Mouse (Mus musculus) neural tube, embryonic 15.5 days (tissue): ENCODE measurements around the gene Cpne8. TPM values are rescaled to one million over a fixed set of nuclear protein-coding genes. Genes with fewer than 3 reads are reported as not detected.

Experiments used
- ATAC-seq: fragments of 200-750 bp; cut with Nextera tagmentation; 2 replicates; pipeline ENCODE4 v1.8.0; 2017; ENCODE audit warnings: mild to moderate bottlenecking, moderate TSS enrichment, moderate library complexity; ENCODE audit not compliant: low FRiP score
- H3K27ac ChIP-seq: fragments of 300-500 bp; sonication (generic); replicated peaks from 2 replicates; pipeline ENCODE4 v1.5.1; 2015; ENCODE audit warnings: mild to moderate bottlenecking, inconsistent platforms
- H3K27me3 ChIP-seq: fragments of 300-500 bp; sonication (generic); replicated peaks from 2 replicates; pipeline ENCODE4 v1.6.1; 2015; ENCODE audit warnings: inconsistent platforms
- H3K36me3 ChIP-seq: fragments of 300-500 bp; sonication (generic); 2 replicates; pipeline ENCODE4 v1.6.1; 2015; ENCODE audit warnings: inconsistent platforms
- H3K4me1 ChIP-seq: fragments of 300-500 bp; sonication (generic); 2 replicates; pipeline ENCODE4 v1.6.1; 2015; ENCODE audit warnings: inconsistent platforms
- H3K4me2 ChIP-seq: fragments of 300-500 bp; sonication (generic); 2 replicates; pipeline ENCODE4 v1.6.1; 2015; ENCODE audit warnings: inconsistent platforms, mild to moderate bottlenecking, moderate library complexity
- H3K4me3 ChIP-seq: fragments of 300-500 bp; sonication (generic); replicated peaks from 2 replicates; pipeline ENCODE4 v1.5.1; 2015; ENCODE audit warnings: mild to moderate bottlenecking, inconsistent platforms
- H3K9ac ChIP-seq: fragments of 300-500 bp; sonication (generic); replicated peaks from 2 replicates; pipeline ENCODE4 v1.6.1; 2015; ENCODE audit warnings: mild to moderate bottlenecking, inconsistent platforms
- H3K9me3 ChIP-seq: fragments of 300-500 bp; sonication (generic); replicated peaks from 2 replicates; pipeline ENCODE4 v1.6.1; 2016; ENCODE audit warnings: inconsistent platforms
- WGBS: fragments of 180-500 bp; shearing (Covaris S2); methylation state at CpG from one replicate; pipeline ENCODE4 v1.1.7; 2015; ENCODE audit warnings: mixed read lengths; 5-methylcytosine and 5-hydroxymethylcytosine counted together
- polyA plus RNA-seq: library from polyadenylated mRNA; unstranded; fragments of >200 nt; fragmentation: Nextera tagmentation; extraction: Ambion mirVana; gene quantifications from 2 replicates; pipeline ENCODE4 v1.2.1, GENCODE M21; 2015

Cpne8 gene
- polyA plus RNA-seq, 1 experiment from 2014 or later: 33.2 TPM

DNA sequence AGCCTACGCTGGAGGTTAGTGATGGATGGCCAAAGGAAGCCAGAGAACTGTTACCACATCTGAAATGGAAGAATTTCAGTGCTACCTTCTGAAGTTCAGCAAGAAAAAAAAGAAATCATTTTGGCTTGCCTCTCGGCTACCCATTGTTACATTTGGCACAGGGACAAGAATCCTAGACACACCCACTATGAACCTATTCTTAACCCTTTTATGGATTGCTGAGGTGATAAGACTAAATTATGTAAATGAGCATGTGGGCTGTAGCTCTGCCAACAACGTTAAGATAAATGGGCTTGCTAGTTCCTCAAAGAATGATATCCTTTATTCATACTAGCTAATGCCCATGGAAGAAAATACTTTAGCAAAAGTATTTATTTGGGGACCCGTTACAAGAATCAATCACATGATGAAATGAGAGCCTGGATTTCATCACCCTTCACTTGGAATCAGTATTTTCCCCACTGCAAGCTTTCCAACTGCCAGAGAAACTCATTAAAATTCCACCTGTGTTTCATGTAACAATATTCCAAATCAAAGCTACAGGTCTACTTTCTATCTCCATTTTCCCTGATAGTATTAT, 69.3 kb downstream of the Cpne8 start:
- no peaks in the 10 kb centered on the region for H3K36me3 ChIP-seq
- H3K4me2 ChIP-seq: no peak overlapping the region
- WGBS: 55% methylated on average over 4 of the region's 4 CpGs
- no peak overlapping the region for H3K4me3 ChIP-seq
- H3K4me1 ChIP-seq: no peaks in the 10 kb centered on the region
- no peak overlapping the region for H3K9ac ChIP-seq
- H3K9me3 ChIP-seq: no peaks in the 10 kb centered on the region
- H3K27ac ChIP-seq: no peak overlapping the region
- no peak for ATAC-seq
- H3K27me3 ChIP-seq: no peaks in the 10 kb centered on the region

DNA sequence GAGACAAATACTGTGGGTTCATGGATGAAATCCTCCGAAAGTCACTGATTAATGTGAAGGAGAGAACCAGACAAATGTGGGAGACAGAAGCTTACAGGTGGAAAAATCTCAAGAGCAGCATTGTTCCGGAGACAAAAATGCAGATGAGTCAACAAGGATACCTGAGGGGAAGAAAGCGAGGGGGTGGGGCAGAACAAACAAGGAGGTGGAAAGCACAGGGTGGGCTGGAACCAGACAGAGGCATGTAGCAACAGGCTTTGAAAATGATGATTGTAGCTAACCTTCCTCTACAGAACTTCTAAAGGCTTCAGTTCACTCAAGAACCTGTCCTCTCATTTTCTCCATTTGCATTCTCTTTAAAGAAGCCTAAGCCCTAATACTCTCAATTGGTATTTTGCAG, 70.9 kb downstream of the Cpne8 start:
- 83% methylated on average over 3 of the region's 3 CpGs for WGBS
- no peak overlapping the region for H3K27ac ChIP-seq
- H3K4me2 ChIP-seq: no peak overlapping the region
- no peaks in the 10 kb centered on the region for H3K27me3 ChIP-seq
- no peaks in the 10 kb centered on the region for H3K36me3 ChIP-seq
- H3K9ac ChIP-seq: no peak overlapping the region
- 0 out of 2 replicates have a peak, but pooled peaks cover 2% of the 10 kb centered on the region for H3K4me1 ChIP-seq
- H3K9me3 ChIP-seq: no peaks in the 10 kb centered on the region
- ATAC-seq: no peak
- no peak overlapping the region for H3K4me3 ChIP-seq

DNA sequence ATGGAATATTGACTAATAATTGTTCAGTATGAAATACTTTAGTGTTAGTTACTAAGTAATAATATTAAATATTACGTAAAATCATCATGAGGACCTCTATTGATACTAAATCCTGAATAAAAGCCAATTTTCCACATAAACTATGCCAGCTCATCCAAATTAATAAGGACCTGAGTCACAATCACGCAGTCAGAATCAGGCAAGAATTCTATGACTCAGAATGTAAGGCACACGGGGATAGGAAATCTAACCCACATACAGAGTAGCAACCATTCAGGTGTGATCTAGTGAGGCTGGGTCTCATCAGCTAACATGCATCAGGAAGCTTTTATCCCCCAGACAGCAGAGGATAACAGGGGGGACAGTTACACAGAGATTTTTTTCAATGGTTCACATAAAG, 72.1 kb downstream of the Cpne8 start:
- H3K36me3 ChIP-seq: no peaks in the 10 kb centered on the region
- no peak overlapping the region for H3K4me2 ChIP-seq
- H3K27ac ChIP-seq: no peak overlapping the region
- no peaks in the 10 kb centered on the region for H3K9me3 ChIP-seq
- no peak overlapping the region for H3K4me3 ChIP-seq
- no peak for ATAC-seq
- WGBS: 87% methylated on average over 3 of the region's 3 CpGs
- H3K27me3 ChIP-seq: no peaks in the 10 kb centered on the region
- no peak overlapping the region for H3K9ac ChIP-seq
- 0 out of 2 replicates have a peak, but pooled peaks cover 3% of the 10 kb centered on the region for H3K4me1 ChIP-seq

DNA sequence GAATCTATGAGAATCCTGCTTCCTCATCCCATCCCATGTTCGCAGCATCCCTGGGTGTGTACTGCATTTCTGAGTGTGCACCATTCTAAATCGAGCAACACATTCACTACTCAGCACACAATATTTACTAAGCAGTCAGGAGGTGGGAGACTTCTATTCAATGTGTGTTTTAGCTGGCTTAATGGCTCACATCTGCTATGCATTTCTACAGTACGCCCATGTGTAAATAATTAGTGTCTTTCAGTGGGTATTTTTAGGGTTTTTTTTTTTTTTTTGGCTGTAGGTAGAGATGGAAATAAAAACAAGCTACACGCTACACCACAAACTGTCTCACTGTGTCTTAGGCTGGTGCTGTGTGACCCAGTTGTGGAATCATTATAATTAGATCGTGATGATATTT, 75.6 kb downstream of the Cpne8 start:
- no peak for ATAC-seq
- WGBS: 62% methylated on average over 5 of the region's 5 CpGs

DNA sequence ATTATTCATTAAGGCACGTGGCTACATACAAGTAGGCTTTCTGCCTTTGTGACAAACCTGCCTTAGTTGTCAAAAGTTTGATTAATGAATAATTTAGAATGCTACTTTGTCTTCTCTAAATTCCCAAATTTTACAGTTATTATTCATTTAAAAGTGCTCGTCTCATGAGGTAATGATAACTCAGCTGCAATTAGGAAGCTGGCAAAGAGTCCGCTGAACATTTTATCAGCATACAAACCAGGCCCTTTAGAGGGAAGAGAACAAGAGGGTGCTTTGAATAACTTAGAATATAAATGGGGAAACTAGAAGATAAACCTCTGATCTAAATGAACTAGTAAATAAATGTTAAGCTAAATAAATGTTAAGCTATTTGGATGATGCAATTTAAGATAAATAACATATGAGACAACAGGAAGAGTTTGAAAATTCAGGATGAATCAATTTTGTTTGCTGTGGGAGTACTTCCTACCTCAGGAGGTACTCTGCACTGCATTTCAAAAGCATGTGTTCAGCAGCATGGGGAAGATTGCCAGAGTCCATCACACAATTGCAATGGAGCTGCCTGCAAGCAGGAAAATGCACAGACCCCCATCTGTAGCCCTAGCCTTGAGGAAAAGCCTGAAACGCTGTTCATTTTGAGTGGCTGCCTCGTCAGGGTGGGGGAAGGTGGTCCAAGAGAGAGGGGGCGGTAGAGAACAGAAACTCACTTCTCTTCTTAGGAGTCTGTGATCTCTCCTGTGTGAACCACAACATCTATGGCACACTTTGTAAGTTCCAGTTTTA, 81.3 kb downstream of the Cpne8 start:
- no peak overlapping the region for H3K27ac ChIP-seq
- no peak for ATAC-seq

More for the DNA sequence above, 75.6 kb downstream of the Cpne8 start:
- H3K9me3 ChIP-seq: no peaks in the 10 kb centered on the region
- no peaks in the 10 kb centered on the region for H3K27me3 ChIP-seq
- H3K4me2 ChIP-seq: no peak overlapping the region
- H3K27ac ChIP-seq: no peak overlapping the region
- H3K4me3 ChIP-seq: no peak overlapping the region
- no peaks in the 10 kb centered on the region for H3K36me3 ChIP-seq
- no peak overlapping the region for H3K9ac ChIP-seq
- 0 out of 2 replicates have a peak, but pooled peaks cover 3% of the 10 kb centered on the region for H3K4me1 ChIP-seq

DNA sequence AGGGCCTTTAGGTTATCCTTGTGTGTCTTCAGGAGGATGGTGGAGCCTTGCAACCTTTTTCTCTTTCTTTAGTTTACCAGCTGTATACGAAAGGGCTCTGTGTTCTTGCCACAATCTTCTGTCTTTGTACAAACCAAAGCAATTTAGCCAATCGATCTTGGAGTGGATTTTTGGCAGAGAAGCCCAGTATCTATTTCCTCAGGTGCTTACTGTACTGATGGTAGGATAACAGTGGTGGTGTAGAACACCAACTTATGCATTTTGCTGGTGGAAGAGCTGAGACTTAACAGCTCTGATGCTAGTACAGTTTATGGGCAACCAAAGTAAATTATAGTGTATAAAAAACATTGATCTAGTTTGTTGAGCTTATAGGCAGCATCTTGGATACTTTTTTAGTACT, 83.6 kb downstream of the Cpne8 start:
- no peak for ATAC-seq
- no peak overlapping the region for H3K27ac ChIP-seq
- H3K36me3 ChIP-seq: no peaks in the 10 kb centered on the region
- H3K4me3 ChIP-seq: no peak overlapping the region
- no peak overlapping the region for H3K4me2 ChIP-seq
- H3K27me3 ChIP-seq: no peaks in the 10 kb centered on the region
- 83% methylated on average over 2 of the region's 2 CpGs for WGBS
- H3K9me3 ChIP-seq: no peaks in the 10 kb centered on the region
- H3K9ac ChIP-seq: no peak overlapping the region
- H3K4me1 ChIP-seq: no peaks in the 10 kb centered on the region

More for the DNA sequence above, 81.3 kb downstream of the Cpne8 start:
- Histone ChIP-seq H3K4me3 (no peak overlapping the region), H3K4me2 (no peak overlapping the region), H3K9ac (no peak overlapping the region), H3K27me3 (no peaks in the 10 kb centered on the region), H3K36me3 (no peaks in the 10 kb centered on the region), H3K4me1 (no peaks in the 10 kb centered on the region), H3K9me3 (no peaks in the 10 kb centered on the region)
- 70% methylated on average over 6 of the region's 6 CpGs for WGBS

DNA sequence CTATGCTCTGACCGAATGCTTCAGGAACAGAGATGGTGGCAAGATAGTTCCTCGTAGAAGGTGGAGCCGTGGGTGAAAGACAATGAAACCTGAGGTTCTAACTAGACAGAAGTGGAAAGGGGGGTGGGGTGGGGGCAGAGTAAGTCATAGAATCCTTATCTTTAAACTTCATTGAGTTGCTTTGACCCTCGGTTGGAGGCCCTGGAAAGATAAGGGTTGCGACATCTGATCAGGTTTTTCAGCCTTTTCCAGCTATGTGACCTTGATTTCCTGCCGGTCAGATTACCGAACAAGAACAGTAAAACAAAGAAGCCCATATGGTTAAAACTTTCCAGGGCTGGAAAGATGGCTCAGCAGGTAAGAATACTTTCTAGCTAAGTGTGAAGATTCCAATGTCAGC, 89.6 kb downstream of the Cpne8 start:
- Histone ChIP-seq H3K27me3 (no peaks in the 10 kb centered on the region), H3K36me3 (no peaks in the 10 kb centered on the region), H3K9ac (no peak overlapping the region), H3K4me1 (no peaks in the 10 kb centered on the region), H3K4me3 (no peak overlapping the region), H3K27ac (no peak overlapping the region), H3K9me3 (no peaks in the 10 kb centered on the region), H3K4me2 (no peak overlapping the region)
- WGBS: 87% methylated on average over 7 of the region's 7 CpGs
- ATAC-seq: no peak

DNA sequence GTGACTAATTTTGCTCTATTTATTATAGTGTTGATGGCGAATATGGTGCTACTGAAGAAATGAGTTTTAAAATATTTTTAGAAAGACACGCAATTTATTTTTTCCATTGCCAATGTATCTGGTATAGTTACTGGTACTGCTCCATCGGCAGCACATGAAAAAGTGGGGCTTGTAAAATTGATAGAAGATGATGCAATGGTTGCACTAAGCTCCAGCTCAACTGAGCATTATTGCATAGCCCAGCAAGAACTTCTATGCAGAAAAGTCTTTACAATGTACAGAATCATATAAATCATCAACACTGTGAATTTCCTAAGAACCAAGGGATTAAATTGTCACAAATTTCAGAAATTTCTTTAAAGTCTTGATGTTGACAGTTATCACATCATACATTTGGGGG, 101.8 kb downstream of the Cpne8 start:
- H3K9me3 ChIP-seq: 0 out of 2 replicates have a peak, but pooled peaks cover 2% of the 10 kb centered on the region
- no peak overlapping the region for H3K4me3 ChIP-seq
- H3K27me3 ChIP-seq: no peaks in the 10 kb centered on the region
- no peak overlapping the region for H3K4me2 ChIP-seq
- H3K36me3 ChIP-seq: no peaks in the 10 kb centered on the region
- 92% methylated on average over 3 of the region's 3 CpGs for WGBS
- H3K27ac ChIP-seq: no peak overlapping the region
- no peak for ATAC-seq
- H3K9ac ChIP-seq: no peak overlapping the region
- H3K4me1 ChIP-seq: no peaks in the 10 kb centered on the region

DNA sequence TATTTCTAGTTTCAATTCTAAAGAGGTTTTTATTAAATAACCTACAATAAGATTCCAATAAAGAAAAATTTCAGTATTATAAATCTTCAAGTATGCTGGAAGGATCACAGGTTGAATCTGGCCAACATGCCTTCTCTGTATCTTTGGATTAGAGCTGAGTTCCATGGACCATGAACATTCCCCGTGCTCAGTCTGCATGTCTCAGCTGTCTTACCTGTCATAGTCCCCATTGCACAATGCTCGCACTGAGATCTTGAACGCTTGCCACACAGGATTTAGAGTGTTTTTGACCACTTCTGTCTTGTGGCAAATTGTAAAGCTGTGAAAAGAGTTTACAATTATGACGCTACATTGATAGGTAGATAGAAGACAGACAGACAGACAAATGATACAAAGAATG, 110.0 kb downstream of the Cpne8 start:
- no peaks in the 10 kb centered on the region for H3K36me3 ChIP-seq
- ATAC-seq: no peak
- no peaks in the 10 kb centered on the region for H3K9me3 ChIP-seq
- no peaks in the 10 kb centered on the region for H3K27me3 ChIP-seq
- H3K27ac ChIP-seq: no peak overlapping the region
- H3K4me3 ChIP-seq: no peak overlapping the region
- H3K9ac ChIP-seq: no peak overlapping the region
- no peaks in the 10 kb centered on the region for H3K4me1 ChIP-seq
- no peak overlapping the region for H3K4me2 ChIP-seq
- WGBS: 96% methylated on average over 4 of the region's 4 CpGs

DNA sequence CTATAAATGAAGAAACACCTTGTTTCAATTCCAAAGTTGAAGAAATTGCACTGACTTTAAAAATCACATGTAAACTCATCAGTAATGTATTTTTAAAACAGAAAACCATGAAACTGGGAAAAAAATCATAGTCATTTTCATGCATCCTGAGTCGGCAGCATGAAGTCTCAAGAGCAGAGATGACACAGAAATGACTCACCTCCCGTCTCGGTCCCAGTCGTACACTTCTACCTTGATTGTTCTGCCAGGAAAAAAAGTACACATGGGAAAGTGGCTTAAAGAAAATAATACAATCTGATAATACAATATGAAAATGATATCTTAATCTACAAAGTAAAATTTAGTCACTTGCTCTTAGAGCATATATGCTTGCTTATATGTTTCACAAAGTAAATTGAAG, 111.2 kb downstream of the Cpne8 start:
- WGBS: 81% methylated on average over 4 of the region's 4 CpGs
- no peaks in the 10 kb centered on the region for H3K4me1 ChIP-seq

DNA sequence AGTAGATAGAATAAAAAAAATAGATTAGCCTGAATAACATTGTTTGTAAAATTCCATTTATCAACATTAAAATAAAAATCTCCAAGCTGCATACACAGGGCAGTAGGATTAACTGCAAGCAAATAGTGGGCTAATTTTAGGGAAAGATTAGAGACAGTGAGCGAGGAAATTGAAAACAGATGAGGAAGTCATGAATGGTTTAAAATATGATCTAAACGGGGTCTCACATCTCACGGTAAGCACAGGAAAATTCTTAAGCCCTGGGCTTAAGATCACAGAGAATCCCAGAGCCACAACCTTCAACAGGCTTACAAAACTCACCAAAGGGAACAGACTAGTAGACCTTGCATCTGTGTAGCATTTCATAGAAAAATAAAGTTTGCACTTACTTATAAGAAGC, 115.2 kb downstream of the Cpne8 start:
- Histone ChIP-seq H3K9me3 (no peaks in the 10 kb centered on the region), H3K36me3 (no peaks in the 10 kb centered on the region)

More for the DNA sequence above, 111.2 kb downstream of the Cpne8 start:
- ATAC-seq: no peak
- Histone ChIP-seq H3K27ac (no peak overlapping the region), H3K9ac (no peak overlapping the region), H3K27me3 (no peaks in the 10 kb centered on the region), H3K4me2 (no peak overlapping the region), H3K4me3 (no peak overlapping the region), H3K9me3 (no peaks in the 10 kb centered on the region), H3K36me3 (no peaks in the 10 kb centered on the region)

DNA sequence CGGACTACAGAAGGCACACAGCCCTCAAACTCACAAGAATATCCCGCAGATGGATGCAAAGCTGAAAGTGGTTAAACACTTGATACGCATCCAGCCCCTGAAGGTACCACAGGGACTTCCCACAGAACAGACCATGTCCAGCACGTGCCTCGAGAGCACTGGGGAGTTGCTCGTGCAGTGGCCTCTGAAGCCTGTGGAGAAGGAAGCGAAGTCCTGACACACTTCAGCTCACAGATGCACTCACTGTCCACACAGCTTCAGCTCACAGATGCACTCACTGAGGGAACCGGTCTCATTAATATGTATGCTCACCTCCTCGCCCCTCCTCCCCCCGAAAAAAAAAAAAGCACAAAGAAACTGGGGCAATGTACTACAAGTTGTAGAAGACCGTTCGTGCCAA, 117.6 kb downstream of the Cpne8 start:
- no peak overlapping the region for H3K9ac ChIP-seq
- 65% methylated on average over 12 of the region's 12 CpGs for WGBS
- H3K4me1 ChIP-seq: no peaks in the 10 kb centered on the region
- ATAC-seq: no peak
- H3K36me3 ChIP-seq: no peaks in the 10 kb centered on the region
- no peak overlapping the region for H3K27ac ChIP-seq
- no peaks in the 10 kb centered on the region for H3K9me3 ChIP-seq
- no peak overlapping the region for H3K4me2 ChIP-seq
- H3K4me3 ChIP-seq: no peak overlapping the region
- no peaks in the 10 kb centered on the region for H3K27me3 ChIP-seq

More for the DNA sequence above, 115.2 kb downstream of the Cpne8 start:
- no peak overlapping the region for H3K27ac ChIP-seq
- H3K4me3 ChIP-seq: no peak overlapping the region
- H3K27me3 ChIP-seq: no peaks in the 10 kb centered on the region
- 71% methylated on average over 3 of the region's 3 CpGs for WGBS
- no peak for ATAC-seq
- no peak overlapping the region for H3K4me2 ChIP-seq
- no peaks in the 10 kb centered on the region for H3K4me1 ChIP-seq
- H3K9ac ChIP-seq: no peak overlapping the region
